Mouse (Mus musculus) heart, embryonic 14.5 days (tissue): Measurements from ENCODE around the gene Foxp4. TPM values are rescaled to one million over a fixed set of nuclear protein-coding genes. Genes with fewer than 3 reads are reported as not detected.

Experiments used
- ATAC-seq: fragments of 200-750 bp; cut with Nextera tagmentation; 2 replicates; pipeline ENCODE4 v1.8.0; 2017; ENCODE audit warnings: low read depth, moderate TSS enrichment; ENCODE audit not compliant: insufficient number of reproducible peaks, insufficient read depth, low FRiP score
- H3K27ac ChIP-seq, 2 experiments: fragments of 200-500 bp in 1 of 2; fragments of 300-500 bp in 1 of 2; sonication (generic) in 1 of 2; replicated peaks in 1 of 2; 2 replicates each; pipeline ENCODE4 v1.5.1; 2012 to 2014; ENCODE audit warnings: low read depth in 2 of 2, low read length in 2 of 2, control low read depth in 1 of 2, mild to moderate bottlenecking in 1 of 2, mixed read lengths in 1 of 2; ENCODE audit not compliant: control insufficient read depth in 1 of 2, insufficient read depth in 1 of 2
- H3K27me3 ChIP-seq: fragments of 300-500 bp; sonication (generic); 2 replicates; pipeline ENCODE4 v1.6.1; 2014; ENCODE audit warnings: mild to moderate bottlenecking, low read length, control low read depth; ENCODE audit not compliant: control insufficient read depth, insufficient read depth
- H3K36me3 ChIP-seq: fragments of 300-500 bp; sonication (generic); 2 replicates; pipeline ENCODE4 v1.6.1; 2014; ENCODE audit warnings: mild to moderate bottlenecking, control low read depth, low read length, mixed read lengths; ENCODE audit not compliant: control insufficient read depth, insufficient read depth
- H3K4me1 ChIP-seq, 2 experiments: fragments of 200-500 bp in 1 of 2; fragments of 300-500 bp in 1 of 2; sonication (generic) in 1 of 2; 2 replicates each; pipeline ENCODE4 v1.6.1; 2012 to 2014; ENCODE audit warnings: low read length in 2 of 2, control low read depth in 1 of 2, mixed read lengths in 1 of 2; ENCODE audit not compliant: control insufficient read depth in 2 of 2, insufficient read depth in 2 of 2
- H3K4me2 ChIP-seq: fragments of 300-500 bp; sonication (generic); 2 replicates; pipeline ENCODE4 v1.6.1; 2014; ENCODE audit warnings: mild to moderate bottlenecking, low read length
- H3K4me3 ChIP-seq, 2 experiments: fragments of 200-500 bp in 1 of 2; fragments of 300-500 bp in 1 of 2; sonication (generic) in 1 of 2; 2 replicates each; pipeline ENCODE4 v1.5.1; 2012 to 2014; ENCODE audit warnings: low read length in 2 of 2, mild to moderate bottlenecking in 2 of 2, control low read depth in 1 of 2, low read depth in 1 of 2, moderate library complexity in 1 of 2; ENCODE audit not compliant: control insufficient read depth in 1 of 2, insufficient read depth in 1 of 2
- H3K9ac ChIP-seq: fragments of 300-500 bp; sonication (generic); 2 replicates; pipeline ENCODE4 v1.6.1; 2014; ENCODE audit warnings: mild to moderate bottlenecking, low read length
- H3K9me3 ChIP-seq: fragments of 300-500 bp; sonication (generic); 2 replicates; pipeline ENCODE4 v1.6.1; 2016; ENCODE audit warnings: low read length, control low read depth; ENCODE audit not compliant: control insufficient read depth
- WGBS: fragments of 180-500 bp; shearing (Covaris S2); extraction: QIAGEN DNeasy Blood & Tissue Kit; methylation state at CpG from one replicate; pipeline ENCODE4 v1.1.7; 2014; 5-methylcytosine and 5-hydroxymethylcytosine counted together
- polyA plus RNA-seq: library from polyadenylated mRNA; unstranded; fragments of >200 nt; fragmentation: Nextera tagmentation; extraction: Ambion mirVana; gene quantifications from 2 replicates; pipeline ENCODE4 v1.2.1, GENCODE M21; 2014

The Foxp4 gene
- polyA plus RNA-seq, 1 experiment from 2014 or later = 13.6 TPM

DNA sequence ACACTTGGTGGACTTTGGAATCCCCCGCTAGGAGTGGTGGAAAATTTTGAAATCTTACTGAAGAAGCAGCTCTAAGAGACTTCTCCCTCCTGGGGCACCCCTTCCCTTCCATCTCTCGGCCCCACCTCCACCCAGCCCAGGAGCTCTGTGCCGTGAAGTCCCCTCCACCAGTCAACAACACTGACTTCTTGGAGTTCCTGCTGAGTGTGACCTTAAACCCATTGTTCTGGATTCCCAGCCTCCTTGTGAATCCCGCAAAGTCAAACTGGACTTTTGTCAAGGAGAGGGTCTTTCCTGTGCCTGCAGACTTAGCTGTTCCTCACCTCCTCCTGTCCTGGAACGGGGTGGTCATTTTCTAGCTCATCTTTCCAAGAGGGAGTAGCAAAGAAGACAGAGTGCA lies 28.8 kb upstream of the Foxp4 start:
- Histone ChIP-seq H3K27ac (no peak overlapping the region), H3K4me2 (no peak overlapping the region), H3K27me3 (no peaks in the 10 kb centered on the region), H3K9me3 (no peaks in the 10 kb centered on the region), H3K4me1 (peaks cover 6 to 20% of the 10 kb centered on the region in 2 experiments; a peak in 3 of 4 replicates), H3K36me3 (no peaks in the 10 kb centered on the region), H3K9ac (no peak overlapping the region), H3K4me3 (no peak overlapping the region)
- 39% methylated on average over 5 of the region's 5 CpGs for WGBS
- no peak for ATAC-seq

DNA sequence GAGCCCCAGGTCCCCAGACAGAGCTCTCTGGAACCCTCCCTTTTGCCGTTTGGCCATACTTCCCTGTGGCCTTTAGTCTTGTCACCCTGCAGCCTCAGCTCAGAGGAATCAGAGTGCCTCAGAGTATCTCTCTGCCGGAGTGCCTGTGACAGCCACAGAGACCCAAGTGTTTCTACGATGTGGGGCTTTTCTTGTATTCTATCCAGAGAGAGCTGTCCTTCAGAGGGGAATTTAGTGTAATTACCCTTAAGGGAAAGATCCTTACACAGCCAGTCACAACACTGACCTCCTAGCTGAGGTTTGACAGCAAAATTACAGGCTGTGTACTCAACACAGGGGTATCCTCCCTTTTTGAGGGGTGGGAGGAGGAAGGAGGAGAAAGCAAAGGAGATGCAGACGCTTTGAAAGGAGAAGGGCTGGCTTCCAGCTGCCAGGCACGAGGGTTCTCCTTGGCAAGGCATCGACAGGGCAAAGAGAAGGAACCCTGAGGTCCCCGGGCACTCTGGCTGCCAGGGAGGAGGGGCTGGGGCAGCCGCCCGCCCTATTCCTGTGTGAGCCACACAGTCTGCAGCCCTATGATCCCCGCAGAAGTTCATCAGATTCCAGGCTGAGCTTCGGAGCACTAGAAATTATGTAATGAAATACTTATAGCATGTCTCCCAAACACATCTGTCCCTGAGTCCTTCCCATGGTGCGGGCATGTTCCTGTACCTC lies 28.1 kb upstream of the Foxp4 start:
- Histone ChIP-seq H3K9me3 (no peaks in the 10 kb centered on the region), H3K27ac (no peak overlapping the region), H3K4me1 (peaks cover 4 to 16% of the 10 kb centered on the region in 2 experiments; a peak in 2 of 4 replicates), H3K36me3 (no peaks in the 10 kb centered on the region), H3K27me3 (no peaks in the 10 kb centered on the region), H3K4me3 (no peak overlapping the region), H3K9ac (no peak overlapping the region), H3K4me2 (peak overlapping the region; percentile 5; the same call in 1 of the 2 replicates)
- no peak; the same call in 1 of the 2 replicates for ATAC-seq
- 22% methylated on average over 12 of the region's 12 CpGs for WGBS

DNA sequence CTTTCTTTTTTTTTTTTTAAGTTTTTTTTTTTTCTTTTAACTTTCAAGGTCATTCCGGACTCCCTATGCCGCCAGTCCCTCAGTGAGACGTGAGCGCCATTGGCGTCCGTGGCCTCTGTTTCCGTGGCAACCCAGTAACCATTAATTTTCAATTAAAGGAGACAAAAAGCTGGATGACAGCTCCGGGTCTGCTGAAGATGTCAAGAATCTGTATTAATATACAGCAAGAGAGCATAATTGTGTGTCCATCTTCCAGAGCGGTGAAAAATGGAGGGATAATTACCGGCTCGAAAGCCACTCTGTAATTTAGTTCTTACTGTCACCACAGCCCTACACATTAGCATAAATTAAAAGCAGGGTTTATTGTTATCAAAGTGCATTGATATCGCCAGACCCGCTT lies 27.0 kb upstream of the Foxp4 start:
- H3K4me3 ChIP-seq = no peak overlapping the region
- no peaks in the 10 kb centered on the region for H3K36me3 ChIP-seq
- no peak for ATAC-seq
- no peaks in the 10 kb centered on the region; the same call in 1 of the 2 replicates for H3K27me3 ChIP-seq
- H3K9me3 ChIP-seq = no peaks in the 10 kb centered on the region
- peaks cover 9 to 19% of the 10 kb centered on the region in 2 experiments for H3K4me1 ChIP-seq
- no peak overlapping the region for H3K4me2 ChIP-seq
- H3K27ac ChIP-seq = no peak overlapping the region
- H3K9ac ChIP-seq = no peak overlapping the region
- 88% methylated on average over 13 of the region's 13 CpGs for WGBS

DNA sequence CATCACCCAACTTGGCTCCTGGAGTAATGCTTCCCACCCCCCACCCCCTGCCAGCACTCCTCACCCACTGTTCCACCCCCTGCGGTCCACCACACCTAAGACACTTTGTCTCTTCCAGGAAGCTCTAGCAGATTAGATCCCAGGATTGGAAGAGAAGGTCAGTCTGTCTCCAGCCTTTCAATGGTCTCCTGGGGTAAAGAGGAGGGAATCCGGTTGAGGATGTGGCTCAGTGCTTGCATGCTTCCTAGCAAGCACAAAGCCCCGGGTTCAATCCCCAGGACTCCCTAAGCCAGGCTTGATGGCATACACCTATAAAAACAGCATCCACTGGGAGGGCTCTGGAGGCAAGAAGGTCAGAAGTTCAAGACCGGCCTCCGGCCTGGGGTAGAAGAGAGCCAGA lies 26.4 kb upstream of the Foxp4 start:
- no peaks in the 10 kb centered on the region for H3K36me3 ChIP-seq
- 79% methylated on average over 5 of the region's 5 CpGs for WGBS
- H3K9ac ChIP-seq = no peak overlapping the region
- H3K27ac ChIP-seq = no peak overlapping the region
- H3K4me3 ChIP-seq = no peak overlapping the region
- H3K4me1 ChIP-seq = peaks cover 9 to 19% of the 10 kb centered on the region in 2 experiments
- no peaks in the 10 kb centered on the region; the same call in 1 of the 2 replicates for H3K27me3 ChIP-seq
- H3K4me2 ChIP-seq = no peak overlapping the region
- ATAC-seq = no peak
- no peaks in the 10 kb centered on the region for H3K9me3 ChIP-seq

DNA sequence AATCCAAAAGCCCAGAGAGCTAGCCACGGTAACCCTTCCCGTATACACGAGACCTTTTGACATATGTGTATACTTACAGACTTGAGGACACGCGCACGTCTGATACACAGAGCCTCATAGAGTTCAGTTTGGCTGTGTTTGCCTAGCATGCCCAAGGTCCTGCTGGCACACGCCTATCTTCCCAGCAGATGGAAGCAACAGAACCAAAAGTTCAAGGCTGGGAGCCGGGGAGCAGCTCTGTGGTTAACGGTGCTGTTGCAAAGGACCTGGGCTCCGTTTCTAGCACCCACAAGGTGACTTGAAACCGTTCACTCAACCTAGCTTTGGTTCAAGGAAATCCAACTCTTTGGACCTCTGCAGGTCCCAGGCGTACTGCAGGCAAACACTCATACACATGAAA lies 25.0 kb upstream of the Foxp4 start:
- H3K36me3 ChIP-seq = no peaks in the 10 kb centered on the region
- no peak overlapping the region for H3K4me3 ChIP-seq
- no peaks in the 10 kb centered on the region for H3K9me3 ChIP-seq
- H3K27me3 ChIP-seq = no peaks in the 10 kb centered on the region; the same call in 1 of the 2 replicates
- H3K9ac ChIP-seq = no peak overlapping the region
- H3K4me1 ChIP-seq = peaks cover 9% of the 10 kb centered on the region in 2 experiments
- no peak overlapping the region for H3K27ac ChIP-seq
- 90% methylated on average over 12 of the region's 12 CpGs for WGBS
- no peak overlapping the region for H3K4me2 ChIP-seq
- no peak for ATAC-seq

DNA sequence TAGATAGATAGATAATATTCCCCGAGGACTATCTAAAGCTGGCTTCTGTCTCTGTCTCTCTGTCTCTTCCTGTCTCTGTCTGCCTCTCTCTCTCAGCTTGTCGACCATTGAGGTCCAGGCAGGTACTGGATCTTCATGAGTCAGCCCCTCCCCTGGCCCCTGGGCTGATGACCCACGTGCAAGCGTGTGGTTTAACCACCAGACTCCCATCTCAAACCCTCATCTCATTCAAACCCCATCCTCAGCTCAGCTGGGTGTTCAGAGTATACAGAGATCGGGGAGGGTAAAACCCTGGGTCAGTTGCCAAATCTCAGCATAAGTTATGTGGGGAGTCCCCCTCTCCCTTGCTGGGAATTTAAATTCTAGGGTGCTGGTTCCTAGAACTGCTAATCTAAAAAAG lies 24.3 kb upstream of the Foxp4 start:
- ATAC-seq = no peak
- no peak overlapping the region for H3K4me2 ChIP-seq
- no peaks in the 10 kb centered on the region; the same call in 1 of the 2 replicates for H3K27me3 ChIP-seq
- no peaks in the 10 kb centered on the region for H3K9me3 ChIP-seq
- 71% methylated on average over 5 of the region's 5 CpGs for WGBS
- H3K36me3 ChIP-seq = no peaks in the 10 kb centered on the region
- no peak overlapping the region for H3K9ac ChIP-seq
- peaks cover 9% of the 10 kb centered on the region in 2 experiments for H3K4me1 ChIP-seq
- H3K4me3 ChIP-seq = no peak overlapping the region
- H3K27ac ChIP-seq = no peak overlapping the region

DNA sequence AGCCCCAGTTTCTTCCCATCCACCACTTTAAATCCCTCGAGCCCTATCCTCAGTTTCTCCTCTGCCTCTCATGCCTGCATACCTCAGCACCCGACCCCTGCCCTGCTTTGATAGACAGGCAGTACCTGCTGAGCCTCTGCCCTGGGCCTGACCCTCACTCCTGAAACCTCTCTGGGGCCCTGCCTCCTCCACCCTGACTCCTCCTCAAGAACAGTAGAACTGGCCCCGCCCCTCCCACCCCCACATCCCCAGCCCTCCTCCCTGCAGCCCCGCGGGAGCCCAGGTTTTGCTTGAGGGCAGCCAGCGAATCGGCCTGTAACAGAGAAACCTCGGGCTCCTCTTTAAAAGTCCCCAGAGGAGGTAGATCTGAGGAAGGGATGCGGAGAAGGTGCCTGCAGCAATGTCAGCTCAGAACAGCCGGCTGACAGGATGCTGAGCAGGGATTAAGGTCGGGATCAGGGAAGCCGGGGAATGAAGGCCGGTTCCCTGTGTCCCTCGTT lies 22.5 kb upstream of the Foxp4 start:
- H3K27me3 ChIP-seq = no peaks in the 10 kb centered on the region; the same call in 1 of the 2 replicates
- no peak overlapping the region for H3K27ac ChIP-seq
- peak overlapping the region; percentile 35; the same call in 1 of the 2 replicates for H3K4me2 ChIP-seq
- no peaks in the 10 kb centered on the region for H3K9me3 ChIP-seq
- H3K36me3 ChIP-seq = no peaks in the 10 kb centered on the region
- 0 out of 4 replicates have a peak overlapping the region, but pooled peaks of 1 of the 2 experiments have one; percentile 5 for H3K4me3 ChIP-seq
- 0 out of 2 replicates have a peak, but pooled peaks have one; percentile 6 for ATAC-seq
- H3K4me1 ChIP-seq = peaks cover 3 to 5% of the 10 kb centered on the region in 2 experiments; a peak in 3 of 4 replicates
- H3K9ac ChIP-seq = peak overlapping the region; percentile 50
- 10% methylated on average over 14 of the region's 14 CpGs for WGBS
